Mouse (Mus musculus): ENCODE data around the gene Heatr1. TPM values are rescaled to one million over a fixed set of nuclear protein-coding genes. Genes with fewer than 3 reads are reported as not detected.

The Heatr1 gene
- 7.2 and 14.3 TPM in 2 replicates for total RNA-seq (2015; ENCODE audit: low replicate concordance)
- total RNA-seq (2017; ENCODE audit: low replicate concordance) = 10.0 and 13.1 TPM in 2 replicates

DNA sequence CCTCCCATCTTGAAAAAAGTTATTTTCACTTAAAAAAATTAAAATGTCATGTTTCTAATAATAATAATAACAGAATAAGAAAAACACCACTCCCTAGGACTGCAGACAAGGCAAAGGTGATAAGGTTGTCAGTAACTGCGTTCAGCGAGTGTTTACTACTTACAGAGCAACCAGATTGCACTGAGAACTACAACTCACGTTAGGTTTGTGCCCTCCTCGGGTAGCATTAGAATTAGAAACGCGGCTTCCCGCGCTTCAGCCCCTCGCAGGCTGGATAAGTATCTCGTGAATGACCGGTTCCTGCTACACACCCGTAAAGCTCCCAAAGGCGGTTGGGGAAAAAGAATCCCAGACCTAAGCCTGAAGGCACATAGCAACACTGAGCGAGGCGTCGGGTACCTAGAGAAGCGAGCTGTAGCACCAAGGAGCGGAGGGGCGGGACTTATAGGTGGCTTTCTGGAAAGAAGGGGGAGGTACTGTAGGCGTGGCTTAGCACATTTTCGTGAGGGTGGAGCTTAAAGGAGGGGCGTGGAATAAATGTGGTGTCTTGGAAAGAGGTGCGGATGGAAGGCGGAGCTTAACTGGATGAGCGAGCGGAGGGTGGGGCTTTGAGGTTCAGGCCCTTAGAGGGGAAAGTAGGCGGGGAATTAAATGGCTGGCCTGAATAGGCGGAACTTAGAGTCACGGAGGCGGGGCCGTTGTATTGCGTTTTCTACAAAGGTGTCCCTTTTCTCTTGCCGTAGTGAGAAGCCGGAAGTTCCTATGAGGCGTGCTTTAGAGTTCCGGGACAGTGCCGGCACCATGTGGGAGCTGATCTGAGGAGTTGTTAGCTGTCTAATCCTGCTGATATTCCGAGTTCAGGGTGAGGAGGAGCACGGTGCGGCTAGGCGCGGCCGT is at the start of gene Heatr1:
TSS of gene Heatr1 (plus strand) at position 419 of the 897 bp plus-strand sequence.
- peak; percentile 93 for ATAC-seq (replicated peaks; ENCODE audit: low FRiP score, poor library complexity, severe bottlenecking)

GRCm38 (mm10) chr13:12346837-12347236 is 48.0 kb upstream of the Heatr1 start:
- no peak for ATAC-seq (replicated peaks; ENCODE audit: low FRiP score, poor library complexity, severe bottlenecking)

- no peak for ATAC-seq (replicated peaks; ENCODE audit: low FRiP score, poor library complexity, severe bottlenecking)
Observed at GRCm38 (mm10) chr13:12349197-12349824, 45.5 kb upstream of the Heatr1 start.

GRCm38 (mm10) chr13:12356184-12356583 is 38.6 kb upstream of the Heatr1 start:
- ATAC-seq (replicated peaks; ENCODE audit: low FRiP score, poor library complexity, severe bottlenecking) = no peak

DNA sequence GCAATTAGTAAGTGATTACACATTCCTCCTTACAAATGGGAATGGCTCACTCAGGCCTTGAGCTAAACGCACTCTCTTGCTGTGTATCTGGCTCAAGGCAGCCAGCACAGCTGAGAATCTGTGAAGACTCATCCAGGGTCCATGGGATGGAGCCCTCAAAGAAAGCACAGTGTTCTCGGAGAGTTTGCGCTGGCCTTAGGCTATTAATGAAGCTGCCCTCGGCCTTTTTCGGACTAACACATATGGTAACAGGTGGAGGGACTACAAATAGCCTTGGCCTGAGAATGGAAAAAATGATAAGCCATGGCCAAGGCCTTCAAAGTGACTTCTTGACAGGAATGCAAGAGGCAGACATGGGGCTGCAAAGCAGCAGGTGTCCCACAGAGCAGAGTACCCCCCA is 37.3 kb upstream of the Heatr1 start:
- no peak for ATAC-seq (replicated peaks; ENCODE audit: low FRiP score, poor library complexity, severe bottlenecking)

DNA sequence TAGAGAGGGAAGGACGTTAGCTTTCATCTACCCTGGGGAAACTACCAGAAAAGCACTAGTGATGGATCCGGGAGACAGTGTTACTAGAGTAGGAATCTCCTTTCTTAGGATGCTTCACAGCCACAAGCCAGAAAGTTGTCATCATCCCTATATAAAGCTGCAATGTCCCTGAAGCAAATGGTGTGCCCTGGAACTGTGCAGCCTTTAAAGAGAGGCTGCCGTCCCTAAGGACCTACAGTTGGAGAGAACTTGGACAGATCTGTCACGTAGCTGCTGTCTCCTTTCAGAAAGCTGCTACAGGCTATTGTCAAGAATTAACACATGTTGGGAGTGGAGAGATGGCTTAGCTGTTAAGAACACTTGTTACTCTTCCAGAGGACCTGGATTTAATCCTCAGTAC is 33.3 kb upstream of the Heatr1 start:
- ATAC-seq (replicated peaks; ENCODE audit: low FRiP score, poor library complexity, severe bottlenecking) = no peak

DNA sequence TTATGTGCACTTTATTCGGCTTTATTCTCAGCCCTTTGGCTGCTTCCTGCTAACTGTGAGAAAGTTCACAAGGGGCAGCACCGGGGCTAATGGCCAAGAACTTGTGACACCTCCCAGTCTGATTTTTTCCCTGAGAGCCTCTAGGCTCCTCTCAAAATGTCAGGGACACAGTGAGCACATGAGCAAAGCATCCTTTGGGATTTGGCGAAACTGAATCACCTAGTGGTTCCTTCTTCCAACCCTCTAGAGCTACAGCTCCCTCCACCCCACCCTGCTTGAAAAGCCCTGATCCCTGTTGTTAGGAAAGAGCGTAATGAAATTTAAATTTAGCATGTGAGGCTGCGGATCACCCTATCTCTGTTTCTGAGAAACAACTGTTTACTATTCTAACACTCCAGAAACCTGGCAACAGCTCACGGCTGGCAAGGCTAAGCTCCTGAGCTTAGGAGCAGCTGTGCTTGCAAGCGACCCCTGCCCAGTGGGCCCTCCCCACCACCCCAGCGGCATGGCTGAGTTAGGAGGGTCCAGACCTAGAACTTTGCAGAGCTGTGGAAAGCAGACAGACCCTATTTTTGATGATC is 25.7 kb upstream of the Heatr1 start:
- ATAC-seq (replicated peaks; ENCODE audit: low FRiP score, poor library complexity, severe bottlenecking) = no peak

DNA sequence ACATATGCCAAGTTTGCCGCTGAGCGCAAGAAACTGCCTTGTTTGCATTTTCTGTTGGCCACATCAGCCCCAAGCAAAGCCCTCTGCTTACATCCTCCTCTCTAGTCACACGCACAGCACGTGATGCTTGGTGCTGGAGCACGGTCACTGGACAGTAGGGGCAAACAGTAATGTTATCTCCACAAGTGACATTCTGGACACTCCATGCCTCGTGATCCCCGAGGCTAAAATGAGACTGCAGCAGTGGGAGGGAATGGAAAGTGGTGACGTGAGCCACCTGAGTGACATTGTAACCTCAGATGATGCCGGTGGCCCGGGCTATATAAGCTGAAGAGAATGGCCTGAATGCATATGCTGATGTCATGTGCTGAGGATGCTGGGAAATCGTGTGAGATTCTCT is 24.9 kb upstream of the Heatr1 start:
- ATAC-seq (replicated peaks; ENCODE audit: low FRiP score, poor library complexity, severe bottlenecking) = no peak

DNA sequence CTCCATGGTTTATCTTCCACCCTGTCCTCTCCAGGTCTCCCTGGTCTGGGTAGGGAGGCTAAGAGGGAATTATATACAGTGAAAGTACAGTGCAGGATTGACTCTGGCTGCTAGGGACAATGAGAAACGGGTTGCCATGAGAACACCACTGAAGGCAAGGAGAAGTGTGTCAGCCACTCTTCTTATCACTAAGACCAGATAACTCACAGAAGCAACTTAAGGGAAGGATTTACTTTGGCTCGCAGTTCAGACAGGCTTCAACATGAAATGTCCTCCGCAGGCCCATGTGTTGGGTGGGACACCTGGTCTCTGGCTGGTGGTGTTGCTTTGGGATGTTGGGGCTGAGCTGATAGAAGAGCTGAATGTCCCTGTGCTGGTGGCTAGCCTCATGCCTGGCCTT is 22.1 kb upstream of the Heatr1 start:
- ATAC-seq (replicated peaks; ENCODE audit: low FRiP score, poor library complexity, severe bottlenecking) = no peak

GRCm38 (mm10) chr13:12376778-12377177 is 18.0 kb upstream of the Heatr1 start:
- ATAC-seq (replicated peaks; ENCODE audit: low FRiP score, poor library complexity, severe bottlenecking) = no peak

DNA sequence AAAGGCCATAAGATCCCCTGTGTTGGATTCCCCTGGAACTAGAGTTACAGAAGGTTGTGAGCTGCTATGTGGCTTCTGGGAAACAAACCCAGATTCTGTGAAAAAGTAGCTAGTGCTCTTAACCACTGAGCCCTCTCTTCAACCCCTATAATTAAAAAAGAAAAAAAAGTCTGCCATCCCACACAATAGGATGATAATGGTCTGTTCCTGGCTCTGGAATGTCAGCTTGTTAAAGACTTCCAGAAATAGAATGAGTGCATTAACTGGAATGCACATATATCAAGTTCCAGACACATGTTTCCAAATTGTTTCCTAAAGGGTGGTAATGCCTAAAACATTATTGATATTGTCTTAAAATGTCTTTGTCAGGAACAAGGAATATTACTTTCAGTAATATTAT is 10.0 kb upstream of the Heatr1 start:
- ATAC-seq (replicated peaks; ENCODE audit: low FRiP score, poor library complexity, severe bottlenecking) = no peak

- no peak for ATAC-seq (replicated peaks; ENCODE audit: low FRiP score, poor library complexity, severe bottlenecking)
Observed at GRCm38 (mm10) chr13:12386286-12386685, 8.5 kb upstream of the Heatr1 start.

DNA sequence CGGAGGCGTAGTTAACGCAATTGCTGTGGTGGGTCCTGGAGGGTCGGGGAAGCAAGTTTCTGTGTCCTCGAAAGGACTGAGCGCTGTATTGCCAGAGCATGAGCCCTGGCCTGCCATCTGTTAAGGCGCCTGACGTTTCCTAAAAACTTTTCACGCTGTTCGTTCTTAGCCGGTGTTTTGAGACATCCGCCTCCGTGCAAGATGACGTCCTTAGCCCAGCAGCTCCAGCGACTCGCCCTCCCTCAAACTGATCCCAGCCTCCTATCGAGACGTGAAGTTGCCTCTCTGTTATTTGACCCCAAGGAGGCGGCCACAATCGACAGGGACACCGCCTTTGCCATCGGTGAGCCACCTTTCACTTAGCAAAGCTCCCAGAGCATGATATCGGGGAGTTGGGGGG is 744 bp downstream of the Heatr1 start:
- ATAC-seq (replicated peaks; ENCODE audit: low FRiP score, poor library complexity, severe bottlenecking) = peak; percentile 17

- no peak for ATAC-seq (replicated peaks; ENCODE audit: low FRiP score, poor library complexity, severe bottlenecking)
Observed at GRCm38 (mm10) chr13:12408343-12409066, 13.7 kb downstream of the Heatr1 start.

DNA sequence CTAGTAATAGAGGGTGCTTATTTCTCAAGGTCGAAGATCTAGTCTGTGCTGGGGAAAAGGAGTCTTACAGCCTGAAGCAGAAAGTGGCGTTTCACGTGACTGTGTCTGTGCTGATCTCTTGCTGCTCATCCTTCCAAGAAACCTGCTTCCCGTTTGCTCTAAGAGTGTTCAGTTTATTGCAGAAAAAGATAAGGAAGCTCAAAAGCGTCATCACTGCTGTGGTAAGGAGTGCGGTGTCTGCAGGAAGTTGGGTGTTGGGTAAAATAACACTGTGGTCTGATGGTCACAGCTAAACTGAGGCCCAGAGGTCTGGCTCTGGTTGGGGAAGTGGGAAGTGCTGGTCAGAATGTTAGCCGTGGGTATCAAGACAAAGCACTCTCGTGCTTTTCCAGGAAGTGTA is 17.2 kb downstream of the Heatr1 start:
- no peak for ATAC-seq (replicated peaks; ENCODE audit: low FRiP score, poor library complexity, severe bottlenecking)

- no peak for ATAC-seq (replicated peaks; ENCODE audit: low FRiP score, poor library complexity, severe bottlenecking)
Observed at GRCm38 (mm10) chr13:12420596-12420995, 25.8 kb downstream of the Heatr1 start.

DNA sequence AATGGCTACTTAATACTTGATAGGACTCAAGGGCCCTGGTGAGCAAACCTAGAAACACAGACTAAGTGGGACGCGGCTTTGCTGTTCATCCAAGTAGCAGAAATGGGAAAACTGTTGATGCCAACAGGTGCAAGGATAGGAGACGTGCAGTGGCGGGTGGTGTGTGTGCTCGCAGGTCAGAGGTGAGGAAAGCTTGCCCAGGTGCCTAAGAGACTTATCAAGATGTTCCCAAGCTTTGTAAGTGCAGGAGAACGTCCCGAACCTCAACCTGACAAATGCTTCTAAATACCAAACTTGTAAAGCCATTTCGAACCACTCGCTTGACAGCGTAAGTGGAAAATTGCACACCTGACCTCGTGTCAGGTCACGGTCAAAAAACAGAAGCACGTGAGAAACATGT is 33.7 kb downstream of the Heatr1 start:
- ATAC-seq (replicated peaks; ENCODE audit: low FRiP score, poor library complexity, severe bottlenecking) = no peak

GRCm38 (mm10) chr13:12433843-12434242 is 39.0 kb downstream of the Heatr1 start:
- ATAC-seq (replicated peaks; ENCODE audit: low FRiP score, poor library complexity, severe bottlenecking) = no peak

DNA sequence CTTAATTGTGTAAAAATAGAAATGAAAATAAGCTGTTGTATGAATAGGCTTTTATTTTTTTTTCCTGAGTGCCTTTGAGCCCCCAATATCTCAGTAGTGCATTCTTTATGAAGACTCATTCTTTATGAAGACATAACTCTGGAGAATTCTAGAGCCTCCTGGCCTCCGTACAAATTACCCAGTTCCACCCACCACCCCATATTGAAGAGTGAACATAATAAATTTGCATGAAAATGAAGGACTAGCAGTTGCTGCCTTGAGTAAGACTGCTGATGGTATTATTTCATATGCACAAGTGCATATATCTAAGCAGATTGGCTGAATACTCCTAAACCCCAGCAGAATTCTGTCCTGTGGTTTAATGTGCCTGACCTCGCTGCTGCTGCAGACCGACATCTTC is 44.8 kb downstream of the Heatr1 start:
- no peak for ATAC-seq (replicated peaks; ENCODE audit: low FRiP score, poor library complexity, severe bottlenecking)

- ATAC-seq (replicated peaks; ENCODE audit: low FRiP score, poor library complexity, severe bottlenecking) = no peak
Observed at GRCm38 (mm10) chr13:12440813-12441212, 46.0 kb downstream of the Heatr1 start.
